Comparison of ENCODE assay signal across 18 mouse cellular contexts in genomic region chr5:98964367-98964766, GRCm38 (mm10).
"Had no signal": no experiment of that assay in that cellular context is flagged by ENCODE, and none has a peak within 500 bp of the region (broad histone marks: within the 10 kb centered on the region; RNA-seq: fewer than 3 reads in every experiment).

No protein-coding gene starts in this region.

- H3K4me1 ChIP-seq: liver, embryonic 13.5 days; megakaryocyte, embryonic 14.5 days had no signal

- H3K9me3 ChIP-seq: liver, embryonic 13.5 days; megakaryocyte, embryonic 14.5 days; midbrain, embryonic 10.5 days; neural tube, embryonic 12.5 days; neural tube, embryonic 15.5 days had no signal

- DNase-seq: kidney, adult 2 months; kidney, postnatal 25 days; liver, embryonic 13.5 days; lung, adult 2 months; lung, postnatal 36 days; midbrain, embryonic 14.5 days; right cerebral cortex, adult 18-20 months; right cerebral cortex, postnatal 14 days; right cerebral cortex, postnatal 4 days; thymus, adult 18-20 months; thymus, postnatal 36 days had no signal

- H3K27me3 ChIP-seq: liver, embryonic 13.5 days; megakaryocyte, embryonic 14.5 days; neural tube, embryonic 12.5 days; neural tube, embryonic 15.5 days had no signal

- H3K4me2 ChIP-seq: liver, embryonic 13.5 days; neural tube, embryonic 12.5 days; neural tube, embryonic 15.5 days had no signal

- H3K9ac ChIP-seq: liver, embryonic 13.5 days; neural tube, embryonic 12.5 days; neural tube, embryonic 15.5 days had no signal

- H3K4me3 ChIP-seq: liver, embryonic 13.5 days; megakaryocyte, embryonic 14.5 days; midbrain, embryonic 10.5 days; neural tube, embryonic 12.5 days; neural tube, embryonic 15.5 days had no signal

- H3K36me3 ChIP-seq: liver, embryonic 13.5 days; midbrain, embryonic 10.5 days; neural tube, embryonic 12.5 days; neural tube, embryonic 15.5 days had no signal

- ATAC-seq: inflammation-experienced regulatory T-cells, adult 6 months; lung, postnatal 0 days had no signal

- H3K27ac ChIP-seq: kidney, postnatal 0 days; liver, embryonic 13.5 days; midbrain, embryonic 10.5 days; neural tube, embryonic 12.5 days; neural tube, embryonic 15.5 days had no signal
